Mouse (Mus musculus) kidney, embryonic 14.5 days (tissue): ENCODE measurements around the gene Nlrp1b. TPM values are rescaled to one million over a fixed set of nuclear protein-coding genes. Genes with fewer than 3 reads are reported as not detected.

Experiments
- ATAC-seq: fragments of 200-750 bp; cut with Nextera tagmentation; 2 replicates; pipeline ENCODE4 v1.8.0; 2017; ENCODE audit warnings: moderate number of reproducible peaks, mild to moderate bottlenecking, moderate TSS enrichment, moderate library complexity; ENCODE audit not compliant: low FRiP score, low TSS enrichment
- H3K27ac ChIP-seq: fragments of 300-500 bp; sonication (generic); 2 replicates; pipeline ENCODE4 v1.5.1; 2014; ENCODE audit warnings: low read depth, mild to moderate bottlenecking, low read length, moderate library complexity, mixed read lengths
- H3K27me3 ChIP-seq: fragments of 300-500 bp; sonication (generic); 2 replicates; pipeline ENCODE4 v1.6.1; 2014; ENCODE audit warnings: mild to moderate bottlenecking, low read length; ENCODE audit not compliant: control insufficient read depth, insufficient read depth
- H3K36me3 ChIP-seq: fragments of 300-500 bp; sonication (generic); 2 replicates; pipeline ENCODE4 v1.6.1; 2014; ENCODE audit warnings: low read length, mixed read lengths; ENCODE audit not compliant: control insufficient read depth, insufficient read depth
- H3K4me1 ChIP-seq: fragments of 300-500 bp; sonication (generic); 2 replicates; pipeline ENCODE4 v1.6.1; 2014; ENCODE audit warnings: low read length, mixed read lengths; ENCODE audit not compliant: control insufficient read depth, insufficient read depth
- H3K4me2 ChIP-seq: fragments of 300-500 bp; sonication (generic); replicated peaks from 2 replicates; pipeline ENCODE4 v1.6.1; 2014; ENCODE audit warnings: low read depth, mild to moderate bottlenecking, low read length
- H3K4me3 ChIP-seq: fragments of 300-500 bp; sonication (generic); 2 replicates; pipeline ENCODE4 v1.5.1; 2014; ENCODE audit warnings: mild to moderate bottlenecking, low read length
- H3K9ac ChIP-seq: fragments of 300-500 bp; sonication (generic); 2 replicates; pipeline ENCODE4 v1.6.1; 2014; ENCODE audit warnings: low read depth, mild to moderate bottlenecking, low read length, moderate library complexity
- H3K9me3 ChIP-seq: fragments of 300-500 bp; sonication (generic); 2 replicates; pipeline ENCODE4 v1.6.1; 2016; ENCODE audit warnings: low read length; ENCODE audit not compliant: control insufficient read depth
- WGBS: fragments of 180-500 bp; shearing (Covaris S2); extraction: QIAGEN DNeasy Blood & Tissue Kit; methylation state at CpG from one replicate; pipeline ENCODE4 v1.1.7; 2014; 5-methylcytosine and 5-hydroxymethylcytosine counted together
- polyA plus RNA-seq: library from polyadenylated mRNA; unstranded; fragments of >200 nt; fragmentation: Nextera tagmentation; extraction: Ambion mirVana; gene quantifications from 2 replicates; pipeline ENCODE4 v1.2.1, GENCODE M21; 2014

Gene Nlrp1b
- not detected in 2 replicates for polyA plus RNA-seq

GRCm38 (mm10) chr11:71230684-71231480 is at the start of gene Nlrp1b:
Gene Nlrp1b (minus strand): TSS chr11:71230733.
- ATAC-seq = no peak
- no peak within 1 kb of the TSS for H3K4me2 ChIP-seq

DNA sequence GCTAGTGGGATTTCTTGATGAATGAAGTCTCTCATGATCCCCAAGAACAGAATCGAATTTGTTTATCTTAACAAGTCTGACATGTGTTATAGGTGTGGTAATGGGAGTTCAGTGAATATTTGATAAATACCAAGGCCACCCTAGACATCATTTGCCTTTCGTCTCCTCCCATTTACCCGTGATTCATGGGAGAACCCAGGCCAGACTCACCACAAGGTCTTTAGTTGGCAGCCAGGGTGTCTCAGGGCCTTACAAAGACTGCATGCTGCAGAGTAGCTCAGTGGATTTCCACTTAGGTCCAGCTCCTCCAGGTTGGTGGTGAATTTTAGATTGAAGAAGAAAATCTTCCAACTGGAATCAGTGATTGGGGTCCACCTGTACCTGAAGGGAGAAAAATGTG is 30.5 kb upstream of the Nlrp1b start:
- no peak overlapping the region for H3K9ac ChIP-seq
- H3K27ac ChIP-seq = no peak overlapping the region
- no peaks in the 10 kb centered on the region for H3K36me3 ChIP-seq
- no peaks in the 10 kb centered on the region for H3K9me3 ChIP-seq
- 0 out of 2 replicates have a peak, but pooled peaks cover 2% of the 10 kb centered on the region for H3K27me3 ChIP-seq
- H3K4me3 ChIP-seq = no peak overlapping the region
- no peak for ATAC-seq
- H3K4me1 ChIP-seq = no peaks in the 10 kb centered on the region
- H3K4me2 ChIP-seq = no peak overlapping the region
- WGBS = 75% methylated on average over 3 of the region's 3 CpGs

More at GRCm38 (mm10) chr11:71230684-71231480, at the start of gene Nlrp1b:
- Histone ChIP-seq H3K36me3 (no peaks in the 10 kb centered on the region), H3K4me1 (no peaks in the 10 kb centered on the region), H3K9ac (no peak within 1 kb of the TSS), H3K4me3 (no peak within 1 kb of the TSS), H3K9me3 (no peaks in the 10 kb centered on the region), H3K27ac (no peak within 1 kb of the TSS), H3K27me3 (no peaks in the 10 kb centered on the region)
- WGBS = 66% methylated on average over 2 of the region's 2 CpGs

GRCm38 (mm10) chr11:71251333-71251732 is 20.8 kb upstream of the Nlrp1b start:
- no peak overlapping the region for H3K9ac ChIP-seq
- no peak for ATAC-seq
- no peak overlapping the region for H3K4me3 ChIP-seq
- 86% methylated on average over 5 of the region's 5 CpGs for WGBS
- no peaks in the 10 kb centered on the region for H3K9me3 ChIP-seq
- H3K4me1 ChIP-seq = no peaks in the 10 kb centered on the region
- H3K27ac ChIP-seq = no peak overlapping the region
- H3K36me3 ChIP-seq = no peaks in the 10 kb centered on the region
- 0 out of 2 replicates have a peak, but pooled peaks cover under 1% of the 10 kb centered on the region for H3K27me3 ChIP-seq
- H3K4me2 ChIP-seq = no peak overlapping the region

- Histone ChIP-seq H3K9ac (no peak overlapping the region), H3K36me3 (no peaks in the 10 kb centered on the region), H3K9me3 (no peaks in the 10 kb centered on the region), H3K27ac (no peak overlapping the region), H3K4me1 (no peaks in the 10 kb centered on the region), H3K27me3 (no peaks in the 10 kb centered on the region), H3K4me3 (no peak overlapping the region), H3K4me2 (no peak overlapping the region)
- 78% methylated on average over 2 of the region's 2 CpGs for WGBS
- no peak for ATAC-seq
Observed at GRCm38 (mm10) chr11:71224614-71225013, 5.9 kb downstream of the Nlrp1b start.

DNA sequence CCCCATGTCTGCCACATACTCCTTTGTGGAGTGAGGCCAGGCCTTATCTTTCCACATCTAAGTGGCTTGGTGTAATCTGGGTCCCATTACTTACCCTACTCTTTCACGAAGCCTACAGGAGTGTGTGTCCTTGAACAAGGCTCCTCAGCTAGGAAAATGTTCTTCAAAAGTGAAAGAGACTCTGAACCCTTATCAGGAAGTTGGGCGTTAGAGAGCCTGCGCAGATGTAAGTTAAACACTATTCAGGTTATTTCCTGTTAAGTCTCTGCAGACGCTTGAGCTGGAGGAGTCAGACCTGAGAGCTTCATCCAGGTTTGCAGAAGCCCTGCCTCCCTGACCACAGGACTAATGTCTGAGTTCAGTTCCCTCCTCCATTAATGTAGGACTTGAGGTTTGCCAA is 27.8 kb downstream of the Nlrp1b start:
- ATAC-seq = no peak
- no peaks in the 10 kb centered on the region for H3K4me1 ChIP-seq

DNA sequence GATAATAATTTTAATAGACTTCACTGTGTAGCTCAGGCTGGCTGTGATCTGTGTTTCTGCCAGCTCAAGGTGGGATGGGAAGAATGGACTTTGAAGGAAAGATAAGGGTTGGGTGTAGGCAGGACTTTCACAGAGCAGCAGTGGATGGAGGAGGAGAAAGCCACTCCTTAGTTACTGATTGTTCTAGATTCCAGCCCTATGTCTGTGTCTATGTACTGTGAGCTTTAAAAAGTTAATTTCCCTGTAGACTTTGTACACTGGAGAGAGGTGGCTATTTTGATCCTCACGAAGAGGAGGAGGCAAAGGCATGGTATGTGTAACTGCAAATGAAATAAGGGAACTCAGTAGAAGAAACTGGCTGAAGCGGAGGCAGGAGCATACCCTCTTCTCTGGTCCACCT is 31.2 kb downstream of the Nlrp1b start:
- no peaks in the 10 kb centered on the region for H3K36me3 ChIP-seq
- ATAC-seq = no peak
- no peak overlapping the region for H3K4me3 ChIP-seq
- no peaks in the 10 kb centered on the region for H3K4me1 ChIP-seq
- no peaks in the 10 kb centered on the region for H3K9me3 ChIP-seq
- H3K9ac ChIP-seq = no peak overlapping the region
- WGBS = 85% methylated on average over 2 of the region's 2 CpGs
- H3K4me2 ChIP-seq = no peak overlapping the region
- H3K27ac ChIP-seq = no peak overlapping the region
- no peaks in the 10 kb centered on the region for H3K27me3 ChIP-seq

More for the DNA sequence above, 27.8 kb downstream of the Nlrp1b start:
- 78% methylated on average over 4 of the region's 4 CpGs for WGBS
- Histone ChIP-seq H3K27ac (no peak overlapping the region), H3K4me3 (no peak overlapping the region), H3K36me3 (no peaks in the 10 kb centered on the region), H3K9ac (no peak overlapping the region), H3K27me3 (no peaks in the 10 kb centered on the region), H3K9me3 (no peaks in the 10 kb centered on the region), H3K4me2 (no peak overlapping the region)

GRCm38 (mm10) chr11:71169633-71170032 is 60.9 kb downstream of the Nlrp1b start:
- Histone ChIP-seq H3K27me3 (no peaks in the 10 kb centered on the region), H3K4me1 (no peaks in the 10 kb centered on the region), H3K36me3 (no peaks in the 10 kb centered on the region), H3K4me3 (no peak overlapping the region), H3K27ac (no peak overlapping the region), H3K9ac (no peak overlapping the region), H3K4me2 (no peak overlapping the region), H3K9me3 (no peaks in the 10 kb centered on the region)
- 83% methylated on average over 1 of the region's 1 CpGs for whole genome bisulfite sequencing
- ATAC-seq = no peak

- Histone ChIP-seq H3K4me1 (no peaks in the 10 kb centered on the region), H3K9ac (no peak overlapping the region), H3K27me3 (no peaks in the 10 kb centered on the region), H3K4me3 (no peak overlapping the region), H3K27ac (no peak overlapping the region), H3K36me3 (no peaks in the 10 kb centered on the region), H3K4me2 (no peak overlapping the region), H3K9me3 (no peaks in the 10 kb centered on the region)
- 73% methylated on average over 1 of the region's 1 CpGs for WGBS
- ATAC-seq = no peak
Observed at GRCm38 (mm10) chr11:71164139-71164538, 66.4 kb downstream of the Nlrp1b start.

DNA sequence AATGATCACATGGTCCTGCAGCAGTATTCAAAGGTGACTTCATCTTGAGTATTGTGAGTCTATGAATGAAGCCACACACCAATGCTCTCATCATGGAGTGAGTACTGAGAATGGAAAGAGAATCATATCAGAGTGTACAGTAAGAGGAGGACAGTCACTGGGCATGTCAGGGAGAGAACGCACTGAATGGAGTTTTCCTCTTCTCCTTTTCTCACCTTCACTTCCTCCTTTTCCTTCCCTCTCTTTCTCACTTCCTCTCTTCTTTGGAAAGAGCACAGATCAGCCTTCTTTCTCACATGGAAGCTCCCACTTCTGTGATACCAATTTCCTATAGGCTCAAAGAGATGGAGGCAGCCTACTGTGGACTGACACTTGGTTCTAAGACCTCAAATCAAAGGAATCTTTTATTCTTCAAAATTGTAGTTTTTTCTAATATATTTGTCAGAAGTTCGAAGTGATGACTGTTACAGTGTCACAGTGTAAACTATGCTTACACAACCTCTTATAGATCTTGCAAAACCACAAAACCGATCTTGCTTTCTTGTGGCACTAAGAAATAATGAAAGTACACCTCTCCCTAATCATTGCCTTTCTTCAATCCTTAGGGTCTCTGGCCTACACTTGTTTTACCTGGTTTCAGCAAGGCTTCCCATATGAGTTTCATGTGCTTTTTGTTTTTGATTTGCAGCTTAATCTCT is 70.9 kb downstream of the Nlrp1b start:
- 81% methylated on average over 3 of the region's 3 CpGs for WGBS
- no peaks in the 10 kb centered on the region for H3K9me3 ChIP-seq
- no peak for ATAC-seq
- H3K27me3 ChIP-seq = no peaks in the 10 kb centered on the region
- no peaks in the 10 kb centered on the region for H3K36me3 ChIP-seq
- H3K4me3 ChIP-seq = no peak overlapping the region
- no peak overlapping the region for H3K27ac ChIP-seq
- no peaks in the 10 kb centered on the region for H3K4me1 ChIP-seq
- no peak overlapping the region for H3K4me2 ChIP-seq
- H3K9ac ChIP-seq = no peak overlapping the region
